Mouse (Mus musculus) liver, adult 2 months (tissue): ENCODE results near the gene Hoxd9.

Experiments
- CTCF ChIP-seq: fragments of 200-500 bp; IDR thresholded peaks from 2 replicates; pipeline ENCODE4 v1.5.1; 2011; ENCODE audit warnings: low read depth, low read length, control low read depth
- POLR2A ChIP-seq: fragments of 200-500 bp; IDR thresholded peaks from 2 replicates; pipeline ENCODE4 v1.6.1; 2011; ENCODE audit warnings: low read length, control low read depth; ENCODE audit not compliant: insufficient read depth; ENCODE audit errors: extremely low read depth

- TF ChIP-seq CTCF (no peak), POLR2A (no peak)
Measured at GRCm38 (mm10) chr2:74684106-74684505, 13.4 kb upstream of the Hoxd9 start.
